Mouse (Mus musculus): ENCODE measurements at regions not wholly inside any gene's neighbourhood (a gene's known extent, or its start where the extent isn't known, plus 50 kb on each side); places are given as distances from the start of the nearest gene placed in this dataset.
A peak's percentile ranks its signal among the peaks of the same experiment; 100 is the strongest.

DNA sequence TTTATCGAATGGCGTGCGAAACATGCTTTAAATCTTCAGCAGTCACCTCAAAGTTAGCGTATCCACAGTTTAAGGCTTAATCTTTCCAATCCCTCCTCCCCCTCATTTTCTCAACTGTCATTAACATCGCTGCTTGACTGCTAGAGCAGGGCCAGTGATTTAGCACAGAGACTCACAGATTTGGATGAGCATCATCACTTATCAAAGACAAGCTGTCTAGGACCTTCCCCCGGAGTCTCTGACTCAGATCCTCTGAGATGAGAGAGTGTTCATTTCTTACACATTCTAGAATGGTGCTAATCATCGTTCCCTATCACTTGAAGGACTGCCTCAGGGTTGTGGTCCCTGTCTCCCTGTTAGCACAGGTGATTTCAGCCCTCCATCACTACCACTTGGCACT is 112.1 kb upstream of the Tmem132c start:
- no peak overlapping the region for H3K27ac ChIP-seq
- DNase-seq (ENCODE audit: low spot score in 2 of 2) = peak in 1 of 2 experiments; percentile 5
- no peak overlapping the region for H3K4me3 ChIP-seq
- no peak for TF ChIP-seq CTCF (conservative IDR thresholded peaks at IDR 0.05)

DNA sequence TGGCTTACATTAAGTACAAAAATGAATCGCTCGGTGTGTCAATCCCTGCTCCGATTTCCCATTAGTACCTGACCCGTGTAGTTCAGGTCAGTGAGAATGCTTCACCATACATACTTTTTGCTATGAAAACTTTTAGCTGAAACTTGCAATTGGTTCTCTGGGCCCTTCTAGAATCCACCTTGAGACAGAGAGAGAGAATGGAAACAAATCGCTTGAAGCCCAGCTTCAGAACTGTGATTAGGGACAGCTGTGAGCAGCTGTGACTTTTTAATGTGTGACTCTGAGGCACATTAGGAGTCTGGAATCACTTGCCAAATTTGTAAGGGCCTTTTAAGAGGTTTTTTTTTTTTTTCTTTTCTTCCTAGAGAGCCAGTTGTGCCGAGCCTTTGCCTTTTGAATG is 107.2 kb upstream of the Tmem132c start:
- no peak for TF ChIP-seq CTCF (conservative IDR thresholded peaks at IDR 0.05)
- DNase-seq (ENCODE audit: low spot score in 2 of 2) = no peak
- no peak overlapping the region for H3K27ac ChIP-seq

DNA sequence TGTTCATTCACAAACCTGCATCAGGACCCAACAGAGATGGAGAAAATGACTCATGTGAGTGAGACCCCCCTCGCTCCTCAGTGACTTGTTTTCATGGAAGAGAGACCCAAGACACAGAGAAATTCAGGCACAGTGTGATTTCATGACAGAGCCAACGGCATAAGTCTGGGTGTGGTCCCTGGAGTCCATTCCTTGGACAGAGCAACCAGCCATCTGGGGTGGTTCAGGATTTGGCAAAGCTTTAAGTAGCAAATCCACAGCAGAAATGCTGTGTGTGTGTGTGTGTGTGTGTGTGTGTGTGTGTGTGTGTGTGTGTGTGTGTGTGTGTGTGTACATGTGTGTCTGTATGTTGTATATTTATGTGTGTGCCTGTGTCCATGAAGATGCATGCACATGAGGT is 101.0 kb upstream of the Tmem132c start:
- no peak for DNase-seq (ENCODE audit: low spot score in 2 of 2)
- Histone ChIP-seq H3K4me3 (no peak overlapping the region), H3K27ac (no peak overlapping the region)
- no peak for TF ChIP-seq CTCF (conservative IDR thresholded peaks at IDR 0.05)

More for the DNA sequence above, 107.2 kb upstream of the Tmem132c start:
- no peak overlapping the region for H3K4me3 ChIP-seq

DNA sequence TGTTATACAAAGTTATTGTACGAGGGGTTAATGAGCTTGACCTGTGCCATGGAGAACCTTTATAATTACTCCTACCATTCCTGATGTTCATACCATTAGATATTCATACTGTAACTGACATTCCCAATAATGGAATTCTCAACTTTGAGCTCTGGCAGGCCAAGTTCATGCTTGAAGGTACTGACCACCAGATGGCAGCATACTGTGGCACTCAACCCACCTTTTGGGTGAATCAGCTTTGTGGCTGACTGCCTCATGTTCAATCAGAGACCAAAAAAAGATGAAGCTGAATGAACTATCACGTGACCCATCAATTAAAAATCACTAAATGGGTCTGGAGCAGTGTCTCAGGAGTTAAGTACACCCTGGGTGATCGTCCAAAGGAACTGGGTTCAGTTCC is 81.3 kb upstream of the Tmem132c start:
- Histone ChIP-seq H3K4me3 (no peak overlapping the region), H3K27ac (no peak overlapping the region)
- peak in 1 of 2 experiments; percentile 32 for DNase-seq (ENCODE audit: low spot score in 2 of 2)
- TF ChIP-seq CTCF (conservative IDR thresholded peaks at IDR 0.05) = peak; percentile 84

DNA sequence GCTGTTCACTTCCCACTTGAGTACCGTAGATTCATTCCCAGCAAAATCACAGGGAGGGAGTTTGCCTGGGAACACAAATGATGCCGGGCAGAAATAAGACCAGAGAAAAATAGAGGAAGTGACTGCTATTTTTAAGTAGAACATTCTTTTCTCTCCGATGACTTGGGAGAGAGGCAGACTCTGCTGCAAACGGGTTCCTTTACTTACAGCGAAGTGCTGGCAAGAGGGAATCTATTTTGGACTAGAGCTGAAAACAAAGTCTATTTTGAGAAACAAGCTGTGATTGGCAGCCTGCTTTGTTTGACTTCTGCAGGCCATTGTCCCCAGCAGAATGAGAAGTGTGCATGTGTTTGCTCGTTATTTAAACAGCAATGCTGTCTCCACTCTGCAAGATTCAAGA is 78.2 kb upstream of the Tmem132c start:
- Histone ChIP-seq H3K4me3 (no peak overlapping the region), H3K27ac (no peak overlapping the region; the same call in 1 of the 2 replicates)
- DNase-seq (ENCODE audit: low spot score in 2 of 2) = peak in 1 of 2 experiments; percentile 7
- TF ChIP-seq CTCF (conservative IDR thresholded peaks at IDR 0.05) = no peak

DNA sequence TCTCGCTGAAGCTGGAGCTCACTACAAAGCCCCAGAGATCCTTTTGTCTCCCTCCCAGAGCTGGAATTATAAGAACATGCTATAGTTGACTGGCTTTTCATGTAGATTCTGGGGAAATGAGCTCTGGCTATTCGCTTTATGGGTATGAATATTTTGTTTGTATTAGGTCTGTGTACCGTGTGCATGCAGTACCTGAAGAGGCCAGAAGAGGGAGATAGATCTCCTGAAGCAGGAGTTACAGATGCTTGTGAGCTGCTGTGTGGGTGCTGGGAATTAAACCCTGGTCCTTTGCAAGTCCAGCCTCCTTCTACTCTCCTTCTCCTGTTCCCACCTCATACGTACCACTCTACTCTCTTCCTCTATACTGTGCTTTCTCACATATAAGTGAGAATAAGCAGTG is 52.6 kb upstream of the Tmem132c start:
- DNase-seq (ENCODE audit: low spot score in 2 of 2) = no peak
- no peak overlapping the region for H3K4me3 ChIP-seq
- peak; percentile 57 for TF ChIP-seq CTCF (conservative IDR thresholded peaks at IDR 0.05)
- no peak overlapping the region for H3K27ac ChIP-seq
